ENCODE assay signal across 12 mouse cellular contexts in genomic region chr6:145709956-145710720, GRCm38 (mm10).
"Had no signal": no experiment of that assay in that cellular context is flagged by ENCODE, and none has a peak within 500 bp of the region (broad histone marks: within the 10 kb centered on the region; RNA-seq: fewer than 3 reads in every experiment).

No protein-coding gene starts in this region.

- ATAC-seq: hindbrain, postnatal 0 days; midbrain, embryonic 13.5 days had no signal

- H3K9me3 ChIP-seq: hindbrain, embryonic 13.5 days; limb, embryonic 15.5 days; midbrain, embryonic 13.5 days; neural tube, embryonic 15.5 days had no signal

- DNase-seq: layer of hippocampus, adult 9-11 months; layer of hippocampus, postnatal 36 days; lung, embryonic 14.5 days; lung, postnatal 14 days; right cerebral cortex, adult 18-20 months; right cerebral cortex, postnatal 25 days had no signal

- H3K4me2 ChIP-seq: hindbrain, embryonic 13.5 days; limb, embryonic 15.5 days; lung, embryonic 14.5 days; midbrain, embryonic 13.5 days; neural tube, embryonic 15.5 days had no signal

- H3K27me3 ChIP-seq: hindbrain, embryonic 13.5 days; limb, embryonic 15.5 days; midbrain, embryonic 13.5 days; neural tube, embryonic 15.5 days had no signal

- H3K27ac ChIP-seq: hindbrain, embryonic 13.5 days; hindbrain, postnatal 0 days; kidney, postnatal 0 days; limb, embryonic 15.5 days; midbrain, embryonic 13.5 days; neural tube, embryonic 15.5 days had no signal

- H3K4me3 ChIP-seq: hindbrain, embryonic 13.5 days; limb, embryonic 15.5 days; midbrain, embryonic 13.5 days; neural tube, embryonic 15.5 days had no signal

- H3K36me3 ChIP-seq: hindbrain, embryonic 13.5 days; limb, embryonic 15.5 days; midbrain, embryonic 13.5 days; neural tube, embryonic 15.5 days had no signal

- H3K9ac ChIP-seq: hindbrain, embryonic 13.5 days; limb, embryonic 15.5 days; lung, embryonic 14.5 days; midbrain, embryonic 13.5 days; neural tube, embryonic 15.5 days had no signal
